In genomic region chr13:119768541-119768940, GRCm38 (mm10) we compare ENCODE assay signal across 21 mouse cellular contexts. TPM values are rescaled to one million over a fixed set of nuclear protein-coding genes. Genes with fewer than 3 reads are reported as not detected.
DNase-seq lines count a peak whose midpoint lies in the region; TF ChIP-seq lines count a peak whose summit lies in the region.
"Had no signal": no experiment of that assay in that cellular context is flagged by ENCODE, and none has a peak within 500 bp of the region (broad histone marks: within the 10 kb centered on the region; RNA-seq: fewer than 3 reads in every experiment).

No protein-coding gene starts in this region.

- no peak for TF ChIP-seq CTCF in gastrocnemius, adult 2 months (IDR thresholded peaks at IDR 0.05)

- intact Hi-C loops in gastrocnemius, adult 2 months (cut with DNase I) = no loop called here
- intact Hi-C loops in heart, postnatal 10 days (cut with DNase I) = no loop called here

- no peak for DNase-seq in gastrocnemius, adult 2 months
- DNase-seq in gastrocnemius, postnatal 10 days = no peak
- DNase-seq in heart, adult 8-10 months (ENCODE audit: low spot score) = peak; percentile 4
- DNase-seq in heart, postnatal 10 days = no peak
- DNase-seq in brain, adult 2 months (ENCODE audit: low read depth, low spot score) = peak; percentile 62
- DNase-seq: adrenal gland, adult 8-10 months; adrenal gland, postnatal 14 days; adrenal gland, postnatal 36 days; B cell, adult 2 months; cerebellum, adult 11 months; cerebellum, adult 18-20 months; cerebellum, adult 8-10 months; cerebellum, adult 9-11 months; cerebellum, postnatal 14 days; cerebellum, postnatal 36 days; embryo, embryonic 11 days had no signal

- peak overlapping the region; percentile 74 for H3K27ac ChIP-seq in gastrocnemius, adult 2 months
- H3K27ac ChIP-seq: embryonic facial prominence, embryonic 13.5 days; embryonic facial prominence, embryonic 15.5 days; forebrain, embryonic 10.5 days; forebrain, embryonic 12.5 days had no signal

- H3K4me3 ChIP-seq in gastrocnemius, adult 2 months = peak overlapping the region; percentile 18
- H3K4me3 ChIP-seq: embryonic facial prominence, embryonic 13.5 days; embryonic facial prominence, embryonic 15.5 days; erythroblast, embryonic 14.5 days; forebrain, embryonic 10.5 days; forebrain, embryonic 12.5 days had no signal

RNA-seq across cellular contexts. Expression of gene Nim1k, which starts 12.9 kb away (rescaled TPM):
- 1 to 10 TPM in 1 of 2 experiments, under 1 TPM in 1; 0.82 to 1.6 TPM for total RNA-seq in gastrocnemius, adult 2 months (2021)
- 1 to 10 TPM; 2.1 to 2.5 TPM for total RNA-seq in gastrocnemius, postnatal 10 days (2021)
- 1 to 10 TPM; 1.4 to 2.0 (median 1.8) TPM for total RNA-seq in heart, adult 8-10 months (2022)
- total RNA-seq in heart, postnatal 10 days (2021) = 1 to 10 TPM in 1 of 2 experiments, under 1 TPM in 1; 0.86 to 1.2 TPM

RNA-seq across cellular contexts. Expression of gene Zfp131, which starts 22.1 kb away (rescaled TPM):
- 10 to 100 TPM; 22.2 to 24.1 TPM for total RNA-seq in gastrocnemius, adult 2 months (2021)
- total RNA-seq in gastrocnemius, postnatal 10 days (2021) = 10 to 100 TPM; 14.9 to 20.6 TPM
- 10 to 100 TPM; 18.1 to 21.7 (median 19.3) TPM for total RNA-seq in heart, adult 8-10 months (2022)
- total RNA-seq in heart, postnatal 10 days (2021) = 10 to 100 TPM; 26.1 to 26.5 TPM

Comparison
In these comparisons a context has a peak if more than half of its experiments do, and no peak if none do; other contexts are left out.
1. DNase-seq: peak in heart, adult 8-10 months (single experiment) and brain, adult 2 months (single experiment); none in gastrocnemius, adult 2 months (single experiment), gastrocnemius, postnatal 10 days (single experiment) and heart, postnatal 10 days (0 of 2).